Mouse (Mus musculus) C2C12 (cell line): Measurements from ENCODE around the gene Lpcat3. TPM values are rescaled to one million over a fixed set of nuclear protein-coding genes. Genes with fewer than 3 reads are reported as not detected.

ENCODE experiments used
- H3K27me3 ChIP-seq: one replicate; pipeline ENCODE4 v1.6.1; 2011; ENCODE audit not compliant: control insufficient read depth, insufficient read depth, insufficient read length
- H3K36me3 ChIP-seq: one replicate; pipeline ENCODE4 v1.6.1; 2011; ENCODE audit not compliant: control insufficient read depth, insufficient read depth
- H3K4me3 ChIP-seq: one replicate; pipeline ENCODE4 v1.5.1; 2011; ENCODE audit warnings: mild to moderate bottlenecking, control low read depth; ENCODE audit not compliant: poor library complexity, insufficient read depth, severe bottlenecking
- H3K79me2 ChIP-seq: one replicate; pipeline ENCODE4 v1.6.1; 2011; ENCODE audit not compliant: control insufficient read depth, insufficient read depth
- H3K79me3 ChIP-seq: one replicate; pipeline ENCODE4 v1.6.1; 2011; ENCODE audit warnings: low read depth, control low read depth
- H3ac ChIP-seq: one replicate; pipeline ENCODE3; 2011; ENCODE audit warnings: low read depth; ENCODE audit not compliant: control insufficient read depth, insufficient read length
- CEBPB ChIP-seq: IDR thresholded peaks from one replicate; pipeline ENCODE4 v1.6.1; 2011; ENCODE audit warnings: low read depth, mild to moderate bottlenecking, control low read depth, moderate library complexity
- CTCF ChIP-seq: IDR thresholded peaks from one replicate; pipeline ENCODE4 v1.5.1; 2011; ENCODE audit not compliant: control insufficient read depth, insufficient read depth, insufficient read length
- FOSL1 ChIP-seq: IDR thresholded peaks from one replicate; pipeline ENCODE4 v1.8.0; 2011; ENCODE audit warnings: mild to moderate bottlenecking, low read length; ENCODE audit not compliant: poor library complexity, insufficient read depth, severe bottlenecking
- MAX ChIP-seq: IDR thresholded peaks from one replicate; pipeline ENCODE4 v1.6.1; 2011; ENCODE audit warnings: mild to moderate bottlenecking, control low read depth
- MYOD1 ChIP-seq: IDR thresholded peaks from one replicate; pipeline ENCODE4 v1.6.1; 2011; ENCODE audit warnings: low read depth; ENCODE audit not compliant: control insufficient read depth, insufficient read length
- MYOG ChIP-seq: IDR thresholded peaks from one replicate; pipeline ENCODE4 v1.6.1; 2011; ENCODE audit not compliant: control insufficient read depth, insufficient read length; ENCODE audit errors: extremely low read depth
- USF1 ChIP-seq: IDR thresholded peaks from one replicate; pipeline ENCODE4 v1.6.1; 2011; ENCODE audit warnings: low read depth, mild to moderate bottlenecking, control low read depth, moderate library complexity
- polyA plus RNA-seq: library from polyadenylated mRNA; unstranded; fragments of >200 nt; fragmentation: generic; extraction: Trizol; gene quantifications from one replicate; pipeline ENCODE4 v1.2.1, GENCODE M21; 2012; ENCODE audit warnings: missing spikeins

The Lpcat3 gene
- polyA plus RNA-seq, 1 experiment, result 55.4 TPM

- Histone ChIP-seq H3K79me2 (peaks cover 34% of the 10 kb centered on the region), H3K79me3 (peaks cover 24% of the 10 kb centered on the region), H3ac (no peak overlapping the region), H3K4me3 (no peak overlapping the region), H3K36me3 (peaks cover 38% of the 10 kb centered on the region), H3K27me3 (no peaks in the 10 kb centered on the region)
- TF ChIP-seq MYOD1, result no peak
Observed at GRCm38 (mm10) chr6:124716864-124717490, 54.1 kb downstream of the Lpcat3 start.

- peaks cover 24% of the 10 kb centered on the region for H3K79me2 ChIP-seq
- H3K79me3 ChIP-seq, result peaks cover 18% of the 10 kb centered on the region
- no peaks in the 10 kb centered on the region for H3K27me3 ChIP-seq
- peaks cover 38% of the 10 kb centered on the region for H3K36me3 ChIP-seq
- no peak overlapping the region for H3ac ChIP-seq
- no peak overlapping the region for H3K4me3 ChIP-seq
- TF ChIP-seq CTCF (no peak), MYOG (no peak), MAX (no peak)
Observed at GRCm38 (mm10) chr6:124717968-124718367, 55.1 kb downstream of the Lpcat3 start.

- no peak for TF ChIP-seq FOSL1
- no peak for TF ChIP-seq USF1
- TF ChIP-seq CTCF, result no peak
- TF ChIP-seq MYOD1, result no peak
- no peak for TF ChIP-seq CEBPB
- no peak for TF ChIP-seq MYOG
- TF ChIP-seq MAX, result no peak
- Histone ChIP-seq H3K79me2 (peaks cover 17% of the 10 kb centered on the region), H3K36me3 (peaks cover 37% of the 10 kb centered on the region), H3ac (no peak overlapping the region), H3K79me3 (peaks cover 10% of the 10 kb centered on the region), H3K27me3 (no peaks in the 10 kb centered on the region), H3K4me3 (no peak overlapping the region)
Observed at GRCm38 (mm10) chr6:124718703-124719102, 55.9 kb downstream of the Lpcat3 start.

GRCm38 (mm10) chr6:124719354-124719978, 56.6 kb downstream of the Lpcat3 start:
- Histone ChIP-seq H3K79me3 (peaks cover 3% of the 10 kb centered on the region), H3ac (no peak overlapping the region), H3K36me3 (peaks cover 29% of the 10 kb centered on the region), H3K4me3 (no peak overlapping the region), H3K27me3 (no peaks in the 10 kb centered on the region), H3K79me2 (peaks cover 9% of the 10 kb centered on the region)
- TF ChIP-seq CEBPB, result no peak

- TF ChIP-seq USF1, result no peak
- no peak for TF ChIP-seq MAX
- no peak for TF ChIP-seq FOSL1
- no peak for TF ChIP-seq MYOG
- no peak for TF ChIP-seq MYOD1
- TF ChIP-seq CEBPB, result no peak
- no peak for TF ChIP-seq CTCF
- H3K79me3 ChIP-seq, result no peaks in the 10 kb centered on the region
- no peak overlapping the region for H3ac ChIP-seq
- H3K27me3 ChIP-seq, result no peaks in the 10 kb centered on the region
- no peaks in the 10 kb centered on the region for H3K79me2 ChIP-seq
- no peak overlapping the region for H3K4me3 ChIP-seq
- peaks cover 16% of the 10 kb centered on the region for H3K36me3 ChIP-seq
Observed at GRCm38 (mm10) chr6:124720904-124721303, 58.1 kb downstream of the Lpcat3 start.

- no peak overlapping the region for H3ac ChIP-seq
- H3K79me3 ChIP-seq, result no peaks in the 10 kb centered on the region
- H3K79me2 ChIP-seq, result no peaks in the 10 kb centered on the region
- no peak overlapping the region for H3K4me3 ChIP-seq
- no peaks in the 10 kb centered on the region for H3K36me3 ChIP-seq
- no peak for TF ChIP-seq FOSL1
- TF ChIP-seq MYOG, result no peak
- TF ChIP-seq MYOD1, result no peak
- no peak for TF ChIP-seq MAX
- TF ChIP-seq CEBPB, result no peak
- no peak for TF ChIP-seq CTCF
- TF ChIP-seq USF1, result no peak
- no peaks in the 10 kb centered on the region for H3K27me3 ChIP-seq
Observed at GRCm38 (mm10) chr6:124722876-124723473, 60.1 kb downstream of the Lpcat3 start.
